Mouse (Mus musculus): Measurements from ENCODE around the gene Wdr74.
"Not testable (repeated sequence)": the region's sequence is repeated elsewhere in the genome, so short reads cannot be mapped to it uniquely, and the experiment has no call there.

The Wdr74 gene

DNA sequence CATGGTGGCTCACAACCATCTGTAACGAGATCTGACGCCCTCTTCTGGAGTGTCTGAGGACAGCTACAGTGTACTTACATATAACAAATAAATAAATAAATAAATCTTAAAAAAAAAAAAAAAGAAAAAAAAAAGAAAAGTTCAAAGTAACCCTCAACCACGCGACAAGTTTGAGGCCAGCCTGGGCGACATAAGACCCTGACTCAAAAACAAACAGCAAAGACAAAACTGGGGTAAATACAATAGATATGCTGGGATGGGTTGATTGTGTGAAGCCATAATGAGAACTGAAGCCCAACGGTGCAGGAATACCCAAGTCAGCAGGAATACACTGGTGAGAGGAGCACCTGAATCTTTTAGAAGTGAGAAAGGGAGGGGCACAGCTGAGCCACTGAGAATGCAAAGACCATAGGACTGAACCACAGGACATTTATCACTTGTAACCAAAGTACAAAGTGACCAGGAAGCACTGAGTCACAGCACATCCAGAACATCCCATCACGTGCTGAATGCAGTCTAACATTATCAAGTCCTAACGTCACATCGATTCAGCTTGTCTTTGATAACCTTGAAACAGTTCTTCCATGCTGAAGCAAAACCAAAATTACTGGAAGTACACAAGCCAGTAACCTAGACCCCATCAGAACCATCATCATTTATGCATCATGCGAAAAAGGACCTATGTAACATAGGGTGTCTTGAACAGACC lies 18.7 kb upstream of the Wdr74 start:
- DNase-seq, result no peak

- DNase-seq, result peak; percentile 52 to 58
These were observed 17.3 kb upstream of the Wdr74 start for GRCm38 (mm10) chr19:8718357-8718756.

DNA sequence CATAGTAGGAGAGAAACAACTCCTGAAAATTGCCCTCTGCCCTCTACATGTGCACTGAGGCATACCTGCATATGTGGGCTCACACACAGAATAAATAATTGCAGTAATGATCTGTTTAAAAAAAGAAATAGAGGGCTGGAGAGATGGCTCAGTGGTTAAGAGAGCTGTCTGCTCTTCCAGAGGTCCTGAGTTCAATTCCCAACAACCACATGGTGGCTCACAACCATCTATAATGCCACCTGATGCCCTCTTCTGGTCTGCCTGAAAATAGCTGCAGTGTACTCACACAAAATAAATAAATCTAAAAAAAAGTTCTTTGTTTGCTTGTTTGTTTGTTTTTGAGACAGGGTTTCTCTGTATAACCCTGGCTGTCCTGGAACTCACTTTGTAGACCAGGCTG lies 16.6 kb upstream of the Wdr74 start:
- not testable (repeated sequence) for DNase-seq

DNA sequence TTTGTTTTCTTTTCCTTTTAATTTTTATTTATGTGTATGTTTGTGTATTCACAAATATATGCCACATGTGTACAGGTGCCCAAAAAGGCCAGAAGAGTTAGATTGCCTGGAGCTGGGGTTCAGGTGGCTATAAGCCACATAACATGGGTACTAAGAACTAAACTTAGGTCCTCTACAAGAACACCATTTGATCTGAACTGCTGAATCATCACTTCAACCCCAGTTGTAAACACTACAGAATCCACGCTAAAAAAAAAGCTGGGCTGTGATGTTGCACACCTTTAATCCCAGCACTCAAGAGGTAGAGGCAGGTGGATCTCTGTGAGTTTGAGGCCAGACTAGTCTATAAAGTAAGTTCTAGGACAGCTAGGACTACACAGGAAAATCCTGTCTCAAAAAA lies 14.2 kb upstream of the Wdr74 start:
- no peak for DNase-seq

DNA sequence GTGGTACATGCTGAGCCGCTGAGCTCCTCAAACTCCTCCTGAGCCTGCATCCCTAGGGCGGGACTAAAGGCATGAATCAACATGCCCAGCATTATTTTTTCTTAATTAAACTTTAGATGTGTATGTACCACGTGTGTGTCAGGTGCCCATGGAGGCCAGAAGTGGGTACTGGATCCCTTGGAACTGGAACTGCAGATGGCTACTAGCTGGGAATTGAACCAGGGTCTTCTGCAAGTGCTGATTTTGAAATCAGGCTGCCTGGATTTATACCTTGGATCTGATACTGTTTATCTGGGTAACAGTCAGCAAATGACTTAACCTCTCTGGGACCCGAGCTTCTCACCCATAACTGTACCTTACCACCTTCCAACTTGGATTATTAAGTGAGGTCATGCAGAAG lies 13.6 kb upstream of the Wdr74 start:
- DNase-seq, result no peak

DNA sequence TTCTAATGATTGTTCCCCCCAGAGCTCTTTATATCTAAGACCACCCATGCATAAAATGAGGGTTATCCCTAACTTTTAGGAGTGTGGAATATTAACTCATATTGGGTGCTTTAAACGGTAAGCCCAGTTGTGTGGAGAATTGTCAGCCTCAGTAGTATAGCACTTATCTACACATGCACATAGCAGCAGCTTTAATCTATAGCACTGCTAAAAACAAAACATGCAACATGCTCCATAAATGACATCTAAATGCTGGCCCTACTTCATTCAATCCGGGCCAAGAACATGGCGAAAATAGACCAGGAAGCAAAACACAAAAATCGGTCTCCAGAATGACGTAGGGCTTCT lies 13.1 kb upstream of the Wdr74 start:
- no peak for DNase-seq

DNA sequence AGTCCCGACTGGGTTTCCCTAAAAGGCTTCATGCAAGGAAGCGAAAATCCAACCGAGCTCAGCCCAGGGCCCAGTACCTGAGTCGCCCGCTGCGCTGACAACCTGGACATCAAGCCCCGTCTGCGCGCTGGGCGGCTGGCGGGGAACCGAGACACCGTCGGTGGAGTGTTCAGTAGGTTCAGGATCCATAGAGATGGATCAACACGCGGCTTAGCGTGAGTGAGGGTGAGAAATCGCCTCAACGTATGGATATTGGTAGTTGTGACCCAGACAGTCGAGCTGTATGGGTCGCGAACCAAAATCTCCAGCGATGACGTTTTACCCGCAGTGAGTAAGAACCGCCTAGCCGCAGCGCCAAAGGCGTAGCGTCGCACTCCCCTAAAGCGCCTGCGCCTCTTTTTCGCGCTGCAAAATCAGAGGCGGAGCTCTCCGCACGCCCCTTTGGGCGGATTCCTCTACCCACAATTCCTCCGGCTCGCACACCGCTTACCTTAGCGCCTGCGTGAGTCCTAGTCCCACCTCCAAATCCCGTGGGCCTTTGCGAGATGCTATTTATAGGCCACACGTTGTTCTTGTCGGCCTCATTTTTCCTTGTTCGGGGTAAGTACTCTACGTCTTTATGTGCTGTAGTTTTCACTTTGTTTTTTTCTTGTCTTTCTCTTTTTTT lies 12.6 kb upstream of the Wdr74 start, which contains the start of gene Slc3a2:
Slc3a2 (minus strand) TSS at position 463 of the 667 bp plus-strand sequence.
- DNase-seq, result peak; percentile 93 to 97

DNA sequence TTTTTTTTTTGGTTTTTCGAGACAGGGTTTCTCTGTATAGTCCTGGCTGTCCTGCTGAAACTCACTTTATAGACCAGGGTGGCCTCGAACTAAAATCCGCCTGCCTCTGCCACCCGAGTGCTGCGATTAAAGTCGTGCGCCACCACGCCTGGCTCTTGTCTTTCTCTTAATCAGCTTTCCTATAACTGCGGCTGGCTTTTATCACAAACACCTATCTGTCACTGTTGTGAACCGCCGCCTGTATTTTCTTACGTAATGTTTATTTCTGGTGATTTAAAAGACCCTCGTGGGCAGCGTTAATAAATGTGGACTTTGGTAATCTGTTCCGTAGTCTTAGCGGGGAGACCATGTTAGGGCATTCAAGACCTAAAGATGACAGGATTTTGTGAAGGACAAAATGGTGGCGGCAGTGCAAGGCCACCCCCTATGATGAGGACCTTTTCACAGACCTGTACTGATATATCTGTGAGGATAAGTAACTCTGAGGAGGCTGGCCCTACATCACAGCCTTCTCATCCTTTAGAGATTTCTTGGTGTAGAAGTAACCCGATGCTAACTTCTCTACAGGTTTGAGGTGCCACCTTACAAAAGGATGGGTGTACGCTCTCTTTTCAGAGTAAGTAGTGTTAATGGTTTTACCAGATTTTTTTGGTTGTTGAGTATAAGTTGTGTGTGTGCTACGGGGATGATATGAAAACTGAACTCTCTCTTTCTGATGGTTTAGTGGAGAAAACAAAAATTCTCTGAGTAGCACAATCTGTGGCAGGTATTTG lies 11.9 kb upstream of the Wdr74 start:
- peak in 1 of 2 experiments; percentile 22 for DNase-seq

DNA sequence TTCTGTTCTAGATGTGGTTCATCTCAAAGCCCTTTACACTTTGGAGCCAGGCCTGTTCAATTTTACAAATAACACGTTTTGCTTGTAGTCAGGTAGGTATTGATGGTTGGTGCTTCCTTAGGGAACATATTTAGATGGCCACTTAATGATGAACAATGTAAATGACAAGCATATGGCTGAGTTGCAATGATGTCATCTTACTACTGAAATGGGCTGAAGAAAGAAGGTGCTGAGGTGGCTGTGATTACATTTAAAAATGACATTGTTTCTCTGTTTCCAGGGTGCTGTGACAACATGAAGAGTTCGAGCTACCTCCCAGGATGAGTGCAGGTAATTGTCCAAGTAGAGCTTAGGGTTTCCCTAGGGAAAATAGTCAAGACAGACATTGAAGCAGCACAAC lies 11.2 kb upstream of the Wdr74 start:
- no peak for DNase-seq

GRCm38 (mm10) chr19:8725081-8725613 lies 10.5 kb upstream of the Wdr74 start:
- DNase-seq, result no peak

GRCm38 (mm10) chr19:8726609-8727390 lies 8.8 kb upstream of the Wdr74 start:
- no peak for DNase-seq

- no peak for DNase-seq
These were observed 8.0 kb upstream of the Wdr74 start for GRCm38 (mm10) chr19:8727495-8728114.

- not testable (repeated sequence) for DNase-seq
These were observed 7.1 kb upstream of the Wdr74 start for GRCm38 (mm10) chr19:8728335-8729099.

DNA sequence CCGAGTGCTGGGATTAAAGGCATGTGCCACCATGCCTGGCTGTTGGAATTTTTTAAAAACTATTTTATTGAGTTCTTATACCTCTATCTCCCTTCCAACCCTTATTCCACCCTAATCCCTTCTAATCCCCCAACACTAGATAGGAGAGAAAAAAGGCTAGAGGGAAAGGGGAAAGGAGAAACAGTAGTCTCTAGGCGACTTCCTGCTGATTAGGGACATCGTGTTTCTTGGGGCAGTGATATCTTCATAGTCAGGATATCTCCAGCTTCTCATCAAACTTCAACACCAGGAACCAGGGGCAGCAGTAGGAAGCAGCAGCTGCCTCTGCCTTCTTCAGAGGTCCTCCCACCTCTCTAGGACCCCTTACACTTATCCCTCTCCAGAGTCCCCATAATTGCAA lies 1.3 kb upstream of the Wdr74 start:
- no peak for DNase-seq

DNA sequence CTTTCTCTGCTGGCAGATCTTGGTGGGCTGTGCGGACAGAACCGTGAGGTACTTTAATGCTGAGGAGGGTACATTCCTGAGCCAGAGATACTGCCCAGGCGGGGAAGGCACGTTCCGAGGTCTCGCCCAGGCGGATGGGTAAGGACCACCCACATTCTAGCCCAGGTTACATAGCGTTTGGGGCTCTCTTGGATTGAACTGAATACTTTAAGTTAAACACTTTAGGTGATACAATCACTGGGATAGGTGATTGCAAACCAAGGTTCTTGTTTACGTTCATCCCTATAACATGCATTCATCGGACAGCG lies 487 bp downstream of the Wdr74 start:
- no peak for DNase-seq

GRCm38 (mm10) chr19:8738911-8739310 lies 3.3 kb downstream of the Wdr74 start:
- DNase-seq, result no peak

DNA sequence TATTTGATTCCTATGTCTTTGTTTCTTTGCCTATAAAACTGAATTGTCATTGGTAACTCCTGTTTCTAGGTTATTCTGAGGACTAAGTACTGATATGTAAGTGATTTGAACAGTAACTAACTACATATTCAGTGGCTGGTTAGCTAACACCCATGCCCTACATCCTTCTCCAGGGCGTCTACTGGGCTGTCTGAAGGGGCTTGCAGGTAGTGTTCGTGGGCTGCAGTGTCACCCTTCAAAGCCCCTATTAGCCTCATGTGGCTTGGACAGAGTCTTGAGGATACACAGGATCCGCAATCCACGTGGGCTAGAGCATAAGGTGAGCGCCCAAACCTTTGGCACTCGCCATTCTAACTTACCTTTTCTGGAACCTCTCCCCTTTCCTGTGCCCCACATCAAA lies 4.0 kb downstream of the Wdr74 start:
- DNase-seq, result no peak

DNA sequence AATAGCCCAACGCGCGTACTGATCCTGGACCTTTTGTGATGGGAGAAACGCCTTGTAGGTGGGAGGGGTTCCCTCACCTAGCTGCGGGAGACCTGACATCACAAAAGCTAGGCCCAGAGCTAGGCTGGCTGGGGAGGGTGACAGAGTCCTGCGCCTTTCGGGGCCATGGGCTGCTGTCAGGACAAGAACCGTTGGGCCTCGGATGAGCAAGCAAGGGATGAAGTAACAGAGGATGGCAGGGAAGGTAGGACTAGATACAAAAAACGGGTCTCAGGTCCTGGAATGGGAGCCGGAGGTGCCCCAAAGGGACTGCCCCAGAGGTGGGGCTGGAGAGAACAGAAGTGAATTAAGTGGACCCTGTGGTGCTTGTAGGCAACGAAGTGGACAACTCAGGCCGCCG lies 5.0 kb downstream of the Wdr74 start, which contains the start of gene 1700092M07Rik:
1700092M07Rik (plus strand) TSS at position 116 of the 400 bp plus-strand sequence.
- peak in 1 of 2 experiments; percentile 32 for DNase-seq

GRCm38 (mm10) chr19:8741243-8741869 lies 5.7 kb downstream of the Wdr74 start, which contains the start of gene Stx5a:
Gene Stx5a, plus strand, starts transcription at chr19:8741413.
- peak; percentile 91 to 95 for DNase-seq

DNA sequence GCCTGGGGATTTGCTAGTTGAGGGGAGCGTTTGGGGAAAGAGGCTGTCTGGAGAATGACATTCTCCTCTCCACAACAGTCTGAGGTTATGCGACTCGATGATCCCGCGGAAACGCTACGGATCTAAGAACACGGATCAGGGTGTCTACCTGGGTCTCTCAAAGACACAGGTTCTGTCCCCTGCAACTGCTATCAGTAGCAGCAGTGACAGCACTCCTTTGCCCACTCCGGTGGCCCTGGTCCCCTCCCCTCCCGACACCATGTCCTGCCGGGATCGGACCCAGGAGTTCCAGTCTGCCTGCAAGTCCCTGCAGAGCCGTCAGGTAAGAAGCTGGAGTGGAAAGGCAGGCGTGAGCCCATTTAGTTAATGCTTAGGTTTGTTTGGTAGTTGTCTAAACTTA lies 6.5 kb downstream of the Wdr74 start:
- DNase-seq, result peak in 1 of 2 experiments; percentile 28

GRCm38 (mm10) chr19:8745382-8745781 lies 9.8 kb downstream of the Wdr74 start:
- DNase-seq, result no peak
